Mouse (Mus musculus): Measurements from ENCODE around the gene Setmar.

- TF ChIP-seq CTCF (IDR thresholded peaks at IDR 0.05; ENCODE audit: low read depth), result no peak
- no peak for TF ChIP-seq EP300 (optimal IDR thresholded peaks at IDR 0.05)
Measured at GRCm38 (mm10) chr6:108074624-108075023, 9.8 kb downstream of the Setmar start.

All from stomach, postnatal 0 days (tissue).